Mouse (Mus musculus) cerebellum, postnatal 36 days (tissue): ENCODE measurements around the gene Rps17.

ENCODE experiments used
- DNase-seq, 2 experiments: peaks; one replicate each; pipeline ENCODE4 v3.0.0; 2021 to 2022; ENCODE audit warnings: mixed read lengths in 2 of 2

The Rps17 gene

DNA sequence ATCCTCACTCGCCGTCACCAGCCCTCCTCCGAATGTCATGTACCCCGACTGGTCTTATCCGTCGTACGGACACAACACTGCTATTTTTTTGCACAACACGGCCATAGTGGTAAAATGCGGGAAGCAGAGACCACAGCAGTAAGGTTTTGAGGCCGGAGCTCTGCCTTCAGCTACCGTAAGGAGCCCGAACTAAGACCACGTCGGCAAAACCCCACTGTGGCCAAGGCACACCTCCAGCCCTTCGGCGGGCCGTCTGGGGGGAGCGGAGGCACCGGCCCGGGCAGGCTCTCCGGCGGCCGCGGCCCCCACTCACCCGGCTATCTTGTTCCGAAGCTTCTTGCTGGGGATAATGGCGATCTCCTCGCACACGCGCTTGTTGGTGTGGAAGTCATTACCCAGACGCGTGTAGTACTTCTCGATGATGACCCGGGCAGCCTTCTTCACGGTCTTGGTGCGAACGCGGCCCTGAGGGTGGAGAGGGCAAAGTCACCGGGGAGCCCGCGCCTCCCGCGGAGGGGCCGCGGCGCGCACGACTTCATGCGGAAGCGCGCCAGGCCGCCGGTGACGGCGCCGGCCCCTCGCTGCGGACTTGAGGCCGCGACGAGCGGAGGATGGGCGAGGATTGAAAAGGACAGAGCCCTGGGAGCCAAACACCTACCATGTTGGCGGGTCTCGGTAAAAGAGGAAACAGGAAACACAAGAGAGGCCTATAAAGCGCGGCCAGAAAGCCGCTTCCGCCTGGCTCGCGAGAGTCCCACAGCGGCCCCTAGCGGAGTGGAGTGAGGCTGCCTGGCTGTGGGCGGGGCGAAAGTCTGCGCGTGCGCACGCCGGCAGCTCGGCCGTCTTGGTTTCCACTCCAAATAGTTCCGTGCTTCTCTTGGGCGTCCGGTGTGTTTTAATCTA lies at the start of gene Rps17:
Gene Rps17, minus strand, starts transcription at position 711 of the 903 bp plus-strand sequence.
- DNase-seq = peak; percentile 97 to 99

DNA sequence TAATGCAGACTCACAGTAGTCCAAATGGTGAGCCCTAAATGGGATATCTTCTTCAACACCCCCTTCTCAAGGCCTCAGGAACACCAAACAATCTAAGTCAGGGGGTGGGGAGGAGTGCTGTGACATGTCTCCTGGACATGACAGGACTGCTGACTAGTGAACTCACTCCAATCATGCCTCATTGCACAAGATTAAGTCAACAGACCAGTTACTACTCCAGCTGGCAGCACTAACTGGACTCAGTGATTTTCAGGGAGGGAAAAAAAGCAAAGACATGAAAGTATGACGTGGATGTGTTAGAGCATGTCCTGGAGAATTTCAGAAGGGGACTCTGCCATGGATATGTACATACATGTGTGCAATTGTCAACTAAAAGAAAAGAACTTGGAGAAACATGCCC lies 34.3 kb upstream of the Rps17 start:
- no peak for DNase-seq

DNA sequence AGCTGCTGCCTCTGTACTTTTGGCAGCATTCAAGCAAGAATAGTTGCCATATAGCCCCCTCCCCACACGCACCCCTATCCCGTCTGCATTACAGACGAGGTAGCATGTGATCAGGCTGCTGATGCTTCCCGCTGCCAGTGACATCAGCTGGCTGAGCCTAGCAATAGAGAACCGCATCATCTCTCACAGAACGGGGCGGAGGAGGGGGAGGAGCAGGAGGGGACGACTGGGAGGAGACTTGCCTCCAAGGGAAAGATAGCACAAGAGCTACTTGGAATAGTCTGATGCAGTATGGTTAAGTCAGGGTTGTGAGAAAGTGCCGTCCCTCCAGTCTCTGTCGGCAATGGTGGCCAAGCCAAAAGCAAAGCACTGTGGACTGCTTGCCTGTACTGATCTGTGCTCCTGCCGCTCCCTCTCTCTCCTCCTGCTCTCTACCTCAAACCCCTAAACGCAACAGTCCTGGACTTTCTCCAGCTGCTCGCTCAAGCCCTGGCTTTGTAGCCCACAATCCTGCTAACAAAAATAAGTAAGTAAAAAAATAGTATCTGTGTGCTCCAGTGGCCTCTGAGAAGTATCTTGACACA lies 27.4 kb upstream of the Rps17 start:
- DNase-seq = peak; percentile 24 to 27

DNA sequence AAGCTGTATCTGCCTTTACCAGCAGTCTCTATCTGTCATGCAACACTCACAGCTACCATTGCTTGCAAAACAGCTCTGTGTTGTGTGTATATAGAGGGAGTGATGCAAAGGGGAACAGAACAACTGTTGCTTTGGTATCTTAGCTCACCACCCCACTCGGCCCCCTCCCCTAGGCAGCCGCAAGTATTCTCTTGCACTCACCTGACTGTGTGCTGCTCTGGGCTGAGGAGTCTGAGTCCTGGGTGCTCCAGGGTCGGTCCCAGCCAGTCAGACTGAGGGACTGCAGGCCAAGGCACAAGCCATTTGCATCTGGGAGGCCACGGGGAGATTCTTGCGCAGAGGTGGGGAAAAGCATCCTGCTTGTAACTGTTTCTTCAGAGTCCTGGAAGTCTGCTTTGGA lies 26.8 kb upstream of the Rps17 start:
- no peak for DNase-seq

DNA sequence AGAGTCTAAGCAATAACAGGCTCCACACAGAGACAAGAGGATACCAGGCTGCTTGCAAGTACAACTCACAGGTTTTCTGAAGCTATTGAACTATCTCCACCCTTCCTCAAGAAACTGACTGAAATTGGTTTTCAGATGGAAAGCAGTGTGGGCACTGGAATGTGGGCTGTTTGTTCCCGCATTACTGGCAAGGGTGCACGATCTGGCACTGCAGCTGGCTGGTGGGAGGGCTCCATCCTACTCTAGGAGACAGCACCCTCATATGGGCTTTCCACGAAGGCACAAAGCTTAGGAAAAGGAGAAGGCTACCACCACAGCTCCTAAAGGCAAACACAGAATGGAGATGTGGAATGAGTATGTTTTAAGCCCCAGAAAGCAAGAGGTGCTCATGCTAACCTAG lies 24.7 kb upstream of the Rps17 start:
- DNase-seq = no peak

DNA sequence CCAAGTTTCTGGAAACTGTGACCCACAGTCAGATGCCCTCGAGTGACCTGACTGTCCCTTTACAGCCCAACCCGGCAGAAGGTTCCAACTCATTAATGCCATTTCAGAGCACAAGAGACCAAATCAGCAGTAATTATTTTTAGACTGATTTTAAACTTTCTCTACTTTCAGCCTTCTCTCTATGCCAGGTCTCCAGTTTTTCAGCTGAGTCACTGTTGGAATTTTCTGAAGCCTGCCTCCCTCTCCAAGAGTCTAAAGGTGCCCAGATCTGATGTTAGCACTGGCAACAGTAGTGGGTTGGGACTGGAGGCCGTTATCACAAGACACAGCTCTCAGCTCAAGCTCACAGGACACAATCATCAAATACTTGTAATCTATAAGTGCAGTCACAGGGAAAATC lies 22.9 kb upstream of the Rps17 start:
- DNase-seq = no peak

DNA sequence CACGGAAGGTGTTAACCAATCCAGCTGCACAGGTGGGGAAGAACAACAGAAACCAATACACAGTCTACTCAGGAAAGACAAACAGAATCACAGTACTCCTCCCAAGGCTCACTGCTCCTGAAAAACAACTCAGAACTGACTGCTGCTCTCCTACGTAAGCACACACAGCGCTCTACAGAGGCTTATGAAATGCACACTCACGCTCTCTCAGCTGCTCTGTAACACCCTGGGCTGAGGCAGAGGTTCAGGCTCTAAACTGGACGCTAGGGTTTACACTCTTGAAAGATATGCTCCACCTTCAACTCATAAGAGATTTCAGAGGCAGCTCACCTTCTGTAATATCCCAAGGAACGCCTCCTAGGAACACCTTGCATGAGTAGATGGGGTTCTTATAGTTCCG lies 11.9 kb upstream of the Rps17 start:
- no peak for DNase-seq

DNA sequence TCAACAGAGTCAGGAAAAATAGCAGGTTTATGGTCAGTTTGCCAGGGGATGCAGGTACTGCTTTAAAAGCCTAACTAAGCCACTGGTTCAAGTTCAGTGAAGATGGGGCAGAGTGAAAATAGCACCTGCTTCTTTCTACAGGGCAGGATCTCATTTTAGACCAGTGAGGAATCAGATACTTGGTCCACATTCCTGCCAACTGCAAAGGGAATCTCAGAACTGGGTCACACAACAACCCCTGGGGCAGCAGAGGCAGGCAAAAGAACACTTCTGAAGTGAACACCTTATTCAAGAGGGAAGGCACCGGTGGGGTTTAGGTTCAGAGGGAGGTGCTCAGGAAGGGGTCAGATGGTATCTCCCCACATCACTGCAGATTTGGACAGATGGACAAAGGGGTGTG lies 11.3 kb upstream of the Rps17 start:
- no peak for DNase-seq

DNA sequence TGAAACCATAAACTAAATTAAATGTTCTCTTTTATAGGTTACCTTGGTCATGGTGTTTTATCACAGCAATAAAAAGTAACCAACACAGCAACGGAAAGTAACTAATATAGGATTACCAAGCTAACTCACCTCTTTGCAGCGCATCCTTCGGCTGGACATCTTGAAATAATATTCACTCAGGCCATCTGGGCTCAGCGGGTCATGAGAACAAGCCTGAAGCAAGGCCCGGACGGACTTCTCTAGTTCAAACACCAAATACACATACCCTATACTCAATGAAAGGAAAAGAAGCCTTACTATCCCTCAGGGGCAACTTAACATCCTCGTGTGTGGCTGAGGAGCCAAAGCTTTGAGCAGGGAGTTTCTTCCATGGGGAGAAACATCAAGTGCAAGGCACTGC lies 10.7 kb upstream of the Rps17 start:
- DNase-seq = no peak

DNA sequence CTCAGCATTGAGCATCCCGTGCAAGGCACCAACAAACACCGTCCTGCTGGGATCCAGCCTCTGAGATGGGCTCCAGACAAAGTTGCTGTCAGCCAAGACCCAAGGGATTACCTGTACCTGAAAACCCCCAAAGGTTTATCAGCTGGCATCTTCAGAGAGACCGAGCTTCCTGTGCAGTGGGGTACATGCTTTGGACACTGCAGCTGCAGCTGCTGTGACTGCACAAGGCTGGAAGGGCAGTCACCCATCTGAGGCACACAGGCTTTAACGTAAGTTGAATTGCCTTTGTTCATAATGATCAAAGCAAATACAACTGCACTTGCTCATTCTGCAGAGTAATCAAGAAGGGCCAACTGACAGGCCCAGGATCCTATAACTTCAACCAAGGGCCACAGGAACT lies 6.8 kb upstream of the Rps17 start:
- no peak for DNase-seq

DNA sequence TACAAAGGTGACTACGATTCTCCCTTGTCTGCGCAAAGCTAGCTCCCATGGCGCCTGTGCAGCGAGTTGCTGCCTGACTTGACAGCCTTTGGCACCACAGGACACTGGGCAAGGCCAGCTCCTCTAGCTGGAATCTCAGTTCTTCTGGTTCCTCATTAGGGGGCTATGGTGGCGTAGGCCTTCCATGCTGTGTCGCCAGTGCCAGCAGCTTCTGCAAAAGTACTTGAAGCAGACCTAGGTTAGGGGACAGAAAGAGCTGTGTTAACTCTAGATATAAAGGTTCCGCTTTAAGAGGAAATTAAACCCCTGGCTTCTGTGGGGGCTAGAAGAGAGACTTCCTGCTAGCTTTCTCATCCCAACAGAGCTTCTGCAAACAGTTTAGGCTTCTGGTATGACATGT lies 3.2 kb upstream of the Rps17 start:
- DNase-seq = no peak

DNA sequence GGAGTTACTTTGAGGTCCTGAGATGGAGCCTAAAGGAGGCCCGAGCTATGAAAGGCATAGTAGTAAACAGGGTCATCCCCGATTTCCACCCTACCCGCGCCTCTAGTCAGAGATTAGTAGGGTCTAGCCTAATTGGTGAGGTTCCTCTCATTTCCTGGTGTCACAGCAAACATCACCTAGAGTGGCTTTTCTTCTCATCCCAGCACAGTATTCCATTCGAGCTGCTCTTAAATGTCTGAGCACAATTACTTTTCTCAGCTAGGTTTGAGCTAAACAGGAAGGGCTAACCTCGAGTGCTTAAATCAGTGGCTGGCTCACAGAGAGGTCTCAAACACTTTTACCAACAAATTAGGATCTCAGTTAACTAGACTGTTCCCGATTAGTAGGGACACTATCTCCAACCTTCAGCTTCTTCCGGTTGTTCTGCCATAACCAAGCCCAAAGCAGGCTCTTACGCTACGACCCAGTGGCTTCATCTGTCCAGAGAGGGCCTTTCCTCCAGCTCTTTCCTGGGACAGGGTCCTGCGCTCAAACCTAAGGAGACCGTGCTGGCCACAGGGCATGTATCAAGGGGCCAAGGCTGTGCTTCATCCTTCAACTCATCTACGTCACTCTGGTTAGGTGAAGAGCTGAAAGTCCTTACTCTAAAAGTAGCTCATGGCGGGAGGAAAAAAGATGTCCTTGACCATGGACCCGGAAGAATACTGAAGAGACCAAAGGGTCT lies 555 bp upstream of the Rps17 start:
- no peak for DNase-seq

DNA sequence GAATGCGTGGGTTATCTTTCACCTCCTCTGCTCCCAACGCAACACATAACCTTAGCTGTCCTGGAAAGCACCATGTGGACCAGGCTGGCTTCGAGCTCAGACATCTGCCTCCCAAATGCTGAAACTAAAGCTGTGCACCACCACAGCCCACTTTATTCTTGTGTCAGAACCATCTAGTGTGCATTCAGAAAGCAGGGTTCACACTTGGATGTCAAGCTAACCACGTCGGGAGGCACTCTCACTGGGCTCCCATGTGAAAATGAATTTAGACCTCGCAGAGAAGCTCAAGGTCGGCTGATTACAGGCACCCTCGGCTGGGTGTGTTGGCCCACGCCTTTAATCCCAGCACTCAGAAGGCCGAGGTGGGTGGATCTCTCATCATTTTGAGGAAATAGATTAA lies 1.2 kb downstream of the Rps17 start:
- DNase-seq = no peak

DNA sequence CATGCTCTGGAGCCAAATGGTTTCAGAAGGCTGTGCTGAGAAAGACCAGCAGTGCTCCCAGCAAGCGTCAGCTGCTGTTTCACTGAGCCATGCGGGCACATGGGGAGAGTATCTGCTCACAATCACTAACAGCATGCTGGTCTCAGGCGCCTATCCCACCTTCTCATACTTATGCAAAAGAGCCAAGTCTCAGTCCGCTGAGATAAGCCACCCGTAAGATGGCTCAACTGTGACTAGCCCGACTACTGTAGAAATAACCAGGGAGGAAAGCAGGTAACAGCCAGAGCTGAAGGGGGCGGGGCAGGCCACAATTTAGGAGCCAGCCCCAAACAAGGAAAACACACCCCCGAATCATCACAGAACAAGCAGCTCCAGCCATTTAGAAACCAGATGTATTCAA lies 1.7 kb downstream of the Rps17 start:
- no peak for DNase-seq

DNA sequence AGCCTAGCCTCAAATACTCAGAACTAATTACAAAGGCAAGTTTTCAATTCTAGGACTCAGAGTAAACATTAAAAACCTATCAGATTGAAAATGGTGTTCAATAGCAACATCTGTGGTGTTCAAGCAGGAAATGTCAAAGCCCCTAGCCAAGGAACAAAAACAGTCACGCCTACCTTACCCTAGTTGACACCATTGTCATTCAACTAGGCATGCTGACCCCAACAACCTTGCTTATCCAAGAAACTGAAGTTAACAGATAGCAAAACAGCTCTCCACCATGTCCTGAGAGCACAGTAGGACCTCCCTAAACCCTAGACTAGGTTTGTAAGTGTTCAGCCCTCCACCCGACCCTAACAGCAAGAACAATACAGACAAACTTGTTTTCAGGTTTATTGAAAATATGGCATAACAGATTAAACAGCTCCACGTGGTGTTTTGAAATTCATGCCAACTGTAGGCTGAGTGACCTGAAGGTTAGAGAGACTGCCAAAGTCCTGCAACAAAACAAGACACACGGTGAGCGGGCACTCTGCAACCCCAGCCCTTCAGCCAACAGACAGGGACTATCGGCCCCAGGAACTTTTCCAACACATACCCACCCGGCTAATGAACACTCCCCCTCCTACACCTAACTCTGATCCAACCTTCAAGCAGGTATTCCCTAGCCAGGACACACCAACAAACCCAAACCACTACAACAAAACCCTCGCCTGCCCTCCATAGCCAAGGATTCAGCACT lies 2.5 kb downstream of the Rps17 start:
- DNase-seq = no peak

DNA sequence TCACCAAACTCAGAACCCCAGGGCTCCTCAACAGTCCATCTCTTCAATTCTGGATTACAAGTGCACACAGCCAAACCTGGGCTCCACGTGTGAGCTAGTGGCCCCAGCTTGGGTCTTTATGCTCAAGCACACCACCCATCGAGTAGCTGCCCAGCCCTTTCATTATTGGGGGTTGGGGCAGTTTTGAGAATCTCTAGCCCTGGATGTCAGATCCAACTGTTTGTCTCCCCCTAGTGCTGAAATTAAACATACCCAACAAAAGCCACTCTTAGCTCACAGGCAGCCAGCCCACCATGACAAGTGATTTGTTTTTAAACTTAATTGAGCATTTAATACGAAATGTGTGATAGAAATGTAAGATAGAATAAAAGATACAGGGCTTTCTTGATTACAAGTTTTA lies 3.5 kb downstream of the Rps17 start:
- DNase-seq = no peak

DNA sequence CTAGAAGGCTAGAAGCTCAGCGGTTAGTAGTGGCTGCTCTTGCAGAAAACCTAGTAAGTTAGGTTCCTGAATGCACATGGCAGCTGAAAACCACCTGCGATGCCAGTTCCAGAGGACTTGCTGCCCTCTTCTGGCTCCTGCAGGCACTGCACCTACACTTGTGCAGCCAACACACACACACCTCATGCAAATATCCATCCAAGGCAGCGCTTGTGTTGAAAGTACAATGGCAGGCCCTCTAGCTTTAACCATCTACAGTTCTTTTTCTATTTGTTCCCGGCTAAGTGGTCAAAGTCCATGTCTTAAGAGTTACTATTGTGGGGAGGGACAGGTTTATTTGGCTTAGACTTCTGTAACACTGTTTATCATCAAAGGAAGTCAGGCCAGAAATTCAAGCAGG lies 5.3 kb downstream of the Rps17 start:
- peak; percentile 33 to 35 for DNase-seq

DNA sequence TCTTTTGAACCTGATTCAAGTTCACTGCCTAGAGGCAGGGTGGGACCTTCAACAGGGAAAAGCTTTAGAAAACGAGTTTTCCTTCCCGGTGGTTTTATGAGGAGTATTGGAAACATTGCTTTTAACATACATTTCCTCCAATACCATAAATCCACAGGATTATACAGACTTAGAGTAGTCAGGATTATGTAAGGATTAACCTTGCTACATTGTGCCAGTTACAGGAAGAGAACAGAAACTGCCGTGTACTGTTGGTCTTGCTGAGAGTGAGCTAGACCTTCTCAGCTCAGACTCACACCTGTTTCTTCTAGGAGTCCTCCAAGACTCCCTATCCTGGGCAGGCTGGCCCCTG lies 6.6 kb downstream of the Rps17 start:
- DNase-seq = no peak

DNA sequence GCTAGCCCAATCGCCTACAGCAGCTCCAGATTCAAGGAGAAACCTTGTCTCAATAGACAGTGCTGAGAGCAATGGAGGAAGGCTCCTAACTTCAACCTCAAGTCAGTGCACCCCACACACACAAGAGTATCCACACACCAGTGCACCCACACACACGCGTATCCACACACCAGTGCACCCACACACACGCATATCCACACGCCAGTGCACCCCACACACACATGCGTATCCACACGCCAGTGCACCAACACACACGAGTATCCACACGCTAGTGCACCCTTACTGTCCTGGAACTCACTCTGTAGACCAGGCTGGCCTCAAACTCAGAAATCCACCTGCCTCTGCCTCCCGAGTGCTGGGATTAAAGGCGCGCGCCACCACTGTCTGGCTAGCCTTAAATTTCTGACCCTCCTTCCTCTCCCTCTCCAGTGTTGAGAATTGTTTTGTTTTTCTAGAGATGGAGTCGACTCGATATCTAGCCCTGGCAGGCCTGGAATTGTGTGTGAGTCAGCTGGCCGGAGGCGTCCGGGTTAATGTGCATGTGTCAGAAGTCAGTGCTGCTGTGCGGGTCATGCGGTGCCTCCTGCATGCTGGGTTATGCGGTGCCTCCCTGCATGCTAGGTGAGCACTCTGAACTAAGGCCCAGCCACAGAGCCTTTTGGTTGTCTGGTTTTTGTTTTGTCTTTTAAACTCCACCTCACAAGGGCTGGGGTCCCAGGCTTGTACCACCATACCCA lies 7.1 kb downstream of the Rps17 start:
- DNase-seq = no peak

DNA sequence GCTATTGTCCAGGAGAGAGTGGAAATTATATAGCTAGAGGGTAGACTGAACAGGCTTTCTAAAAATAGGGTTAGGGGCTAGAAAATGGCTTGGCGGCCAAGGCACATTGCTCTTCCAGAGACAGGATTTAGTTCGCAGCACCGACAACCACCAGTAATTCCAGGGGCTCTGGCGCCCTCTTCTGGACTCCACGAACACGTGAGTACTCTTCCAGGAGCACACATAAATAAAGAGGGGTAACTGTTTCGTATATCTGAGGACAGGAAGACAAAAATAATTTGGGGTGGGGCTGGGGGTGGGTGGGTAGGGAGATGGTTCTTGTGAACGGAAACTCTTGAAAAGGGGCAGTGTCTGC lies 8.6 kb downstream of the Rps17 start:
- peak; percentile 35 to 39 for DNase-seq

DNA sequence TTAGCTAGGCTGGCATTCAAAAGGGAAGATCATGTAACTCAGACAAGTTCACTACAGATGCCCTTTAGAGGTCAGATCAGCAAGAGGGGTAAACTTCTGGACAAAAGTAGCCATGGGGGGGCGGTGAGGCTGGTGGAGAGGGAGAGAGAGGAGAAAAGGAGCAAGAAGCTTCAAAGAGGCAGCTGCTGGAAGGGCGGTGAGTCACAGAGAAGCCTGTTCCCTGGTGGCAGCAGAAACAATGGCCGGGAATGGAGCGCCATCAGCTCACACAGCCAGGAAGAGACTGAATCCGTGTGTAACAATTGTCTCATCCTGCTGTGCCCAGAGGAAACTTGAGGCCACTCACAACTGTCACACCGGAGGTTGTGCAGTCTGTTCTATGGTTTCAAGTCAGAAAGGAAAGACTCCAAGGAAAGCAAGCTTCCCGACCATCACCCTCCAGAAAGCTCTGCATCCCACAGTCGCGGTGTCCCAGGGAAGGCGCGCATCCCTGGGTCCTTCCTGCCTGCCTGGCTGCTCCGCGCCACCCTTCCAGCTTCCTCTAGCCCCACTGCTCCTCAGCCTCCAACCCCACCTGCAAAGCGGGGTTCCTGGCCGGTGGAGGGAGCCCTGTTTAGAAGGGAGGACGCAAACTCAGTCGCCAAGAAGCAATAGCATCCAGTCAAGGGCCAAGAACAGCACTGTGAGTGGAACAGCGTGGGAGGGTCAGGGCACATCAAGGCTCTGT lies 9.2 kb downstream of the Rps17 start:
- DNase-seq = no peak

DNA sequence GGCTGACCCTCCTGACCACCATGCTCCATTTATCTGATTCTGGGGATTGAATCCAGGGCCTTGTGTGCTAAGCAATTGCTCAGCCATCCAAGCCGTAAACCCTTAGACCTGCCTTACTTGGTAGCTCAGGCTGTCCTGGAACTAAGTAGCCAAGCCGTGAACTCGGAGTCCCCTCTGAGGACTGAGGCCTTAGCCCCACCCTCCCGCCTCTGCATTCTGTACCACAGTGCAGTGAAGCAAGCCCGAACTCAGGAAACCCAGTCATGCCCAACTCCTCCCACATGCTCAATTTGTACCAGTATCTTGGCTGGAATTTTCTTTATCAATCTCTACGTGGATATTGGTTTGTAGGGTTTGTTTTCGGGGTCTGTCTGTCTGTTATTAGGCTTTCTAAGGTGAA lies 13.2 kb downstream of the Rps17 start:
- no peak for DNase-seq
